Mouse (Mus musculus) ES-E14 (cell line): Measurements from ENCODE around the gene Zfpm1. TPM values are rescaled to one million over a fixed set of nuclear protein-coding genes. Genes with fewer than 3 reads are reported as not detected.
A peak's percentile ranks its signal among the peaks of the same experiment; 100 is the strongest.

Experiments used
- DNase-seq: peaks from one replicate; pipeline ENCODE4 v3.0.0-alpha.2; 2013; ENCODE audit warnings: low read depth, low spot score
- H3K27ac ChIP-seq: 2 replicates; pipeline ENCODE4 v1.5.1; 2012; ENCODE audit warnings: low read depth, mild to moderate bottlenecking, low read length, moderate library complexity, mixed read lengths; ENCODE audit not compliant: poor library complexity, insufficient read depth, severe bottlenecking
- H3K36me3 ChIP-seq: 2 replicates; pipeline ENCODE4 v1.6.1; 2012; ENCODE audit warnings: mild to moderate bottlenecking, low read length, moderate library complexity, mixed read lengths; ENCODE audit not compliant: control insufficient read depth, poor library complexity, insufficient read depth, severe bottlenecking
- H3K4me1 ChIP-seq, 2 experiments: fragments of 150-350 bp in 1 of 2; sonication (generic) in 1 of 2; 2 replicates each; pipeline ENCODE4 v1.6.1; 2012; ENCODE audit warnings: low read length in 2 of 2, mild to moderate bottlenecking in 1 of 2, mixed read lengths in 1 of 2; ENCODE audit not compliant: control insufficient read depth in 2 of 2, insufficient read depth in 2 of 2, poor library complexity in 1 of 2
- H3K4me3 ChIP-seq, 2 experiments: fragments of 150-350 bp in 1 of 2; sonication (generic) in 1 of 2; 2 replicates each; pipeline ENCODE4 v1.5.1; 2012; ENCODE audit warnings: low read length in 2 of 2, low read depth in 1 of 2, mild to moderate bottlenecking in 1 of 2, mixed read lengths in 1 of 2; ENCODE audit not compliant: insufficient read depth in 1 of 2, poor library complexity in 1 of 2, severe bottlenecking in 1 of 2
- H3K9ac ChIP-seq: 2 replicates; pipeline ENCODE4 v1.6.1; 2012; ENCODE audit warnings: low read depth, mild to moderate bottlenecking, low read length, mixed read lengths; ENCODE audit not compliant: poor library complexity, insufficient read depth, severe bottlenecking
- H3K9me3 ChIP-seq: fragments of 150-350 bp; sonication (generic); 2 replicates; pipeline ENCODE4 v1.6.1; 2012; ENCODE audit warnings: low read depth, mild to moderate bottlenecking, low read length; ENCODE audit not compliant: control insufficient read depth, insufficient read depth
- CHD2 ChIP-seq: IDR thresholded peaks from 2 replicates; pipeline ENCODE4 v1.6.1; 2014; ENCODE audit warnings: mild to moderate bottlenecking, low read depth, low read length, inconsistent platforms
- HCFC1 ChIP-seq: IDR thresholded peaks from 2 replicates; pipeline ENCODE4 v1.6.1; 2012; ENCODE audit warnings: low read length, inconsistent platforms, borderline replicate concordance; ENCODE audit not compliant: insufficient read depth
- MAFK ChIP-seq: IDR thresholded peaks from 2 replicates; pipeline ENCODE4 v1.6.1; 2014; ENCODE audit warnings: mild to moderate bottlenecking, low read depth, low read length, inconsistent platforms; ENCODE audit not compliant: insufficient read depth
- ZC3H11A ChIP-seq: IDR thresholded peaks from 2 replicates; pipeline ENCODE4 v1.6.1; 2012; ENCODE audit warnings: low read depth, mild to moderate bottlenecking, inconsistent platforms, low read length, borderline replicate concordance
- ZNF384 ChIP-seq: IDR thresholded peaks from 2 replicates; pipeline ENCODE4 v1.6.1; 2012; ENCODE audit warnings: low read depth, low read length, inconsistent platforms
- in situ Hi-C, 2 experiments: fragments of 600-800 bp; cut with MboI; formaldehyde crosslinking; loops; one replicate each; pipeline ENCODE4 v1.15.1; 2025; ENCODE audit warnings: low sequenced_read_pairs in 2 of 2, inconsistent platforms in 1 of 2; ENCODE audit not compliant: unreplicated experiment in 2 of 2
- total RNA-seq: library from RNA; depleted of rRNA; stranded (reverse); fragments of 300-350 nt; gene quantifications from 2 replicates; pipeline ENCODE4 v1.2.3, GENCODE M21; 2012

Gene Zfpm1
- total RNA-seq, 1 experiment, result 8.5 TPM

GRCm38 (mm10) chr8:122291075-122291474, 9.1 kb downstream of the Zfpm1 start:
- no peaks in the 10 kb centered on the region for H3K36me3 ChIP-seq
- H3K4me1 ChIP-seq, result peaks cover 0 to 6% of the 10 kb centered on the region in 2 experiments; a peak in 1 of 4 replicates
- no peak for DNase-seq
- in situ Hi-C loops, result no loop called here
- H3K4me3 ChIP-seq, result no peak overlapping the region
- TF ChIP-seq CHD2 (no peak), ZNF384 (no peak), MAFK (no peak), ZC3H11A (no peak), HCFC1 (no peak)
- H3K9ac ChIP-seq, result no peak overlapping the region
- no peaks in the 10 kb centered on the region for H3K9me3 ChIP-seq
- no peak overlapping the region for H3K27ac ChIP-seq

GRCm38 (mm10) chr8:122291549-122291948, 9.6 kb downstream of the Zfpm1 start:
- Histone ChIP-seq H3K4me3 (no peak overlapping the region), H3K27ac (no peak overlapping the region), H3K36me3 (no peaks in the 10 kb centered on the region), H3K4me1 (peaks cover 0 to 11% of the 10 kb centered on the region in 2 experiments; a peak in 1 of 4 replicates), H3K9me3 (no peaks in the 10 kb centered on the region), H3K9ac (no peak overlapping the region)
- in situ Hi-C loops, result no loop called here
- DNase-seq, result no peak
- TF ChIP-seq HCFC1 (no peak), MAFK (no peak), ZC3H11A (no peak), ZNF384 (no peak), CHD2 (no peak)

GRCm38 (mm10) chr8:122293484-122293883, 11.5 kb downstream of the Zfpm1 start:
- no peak overlapping the region for H3K4me3 ChIP-seq
- in situ Hi-C loops, result no loop called here
- no peak for DNase-seq
- H3K4me1 ChIP-seq, result peaks cover 0 to 11% of the 10 kb centered on the region in 2 experiments; a peak in 1 of 4 replicates
- no peaks in the 10 kb centered on the region for H3K9me3 ChIP-seq
- TF ChIP-seq ZNF384 (no peak), MAFK (no peak), CHD2 (no peak), HCFC1 (no peak), ZC3H11A (no peak)
- H3K27ac ChIP-seq, result no peak overlapping the region
- no peak overlapping the region for H3K9ac ChIP-seq
- H3K36me3 ChIP-seq, result no peaks in the 10 kb centered on the region

GRCm38 (mm10) chr8:122294273-122294683, 12.3 kb downstream of the Zfpm1 start:
- H3K9me3 ChIP-seq, result no peaks in the 10 kb centered on the region
- no peak overlapping the region for H3K27ac ChIP-seq
- peak; percentile 57 for DNase-seq
- TF ChIP-seq CHD2 (no peak), HCFC1 (no peak), ZC3H11A (no peak), MAFK (no peak), ZNF384 (no peak)
- no peak overlapping the region; the same call in 1 of the 2 replicates for H3K9ac ChIP-seq
- in situ Hi-C loops, result no loop called here
- no peaks in the 10 kb centered on the region for H3K36me3 ChIP-seq
- H3K4me1 ChIP-seq, result peaks cover 0 to 11% of the 10 kb centered on the region in 2 experiments; a peak in 1 of 4 replicates
- H3K4me3 ChIP-seq, result 0 out of 4 replicates have a peak overlapping the region, but pooled peaks of 1 of the 2 experiments have one; percentile 42

GRCm38 (mm10) chr8:122295389-122295788, 13.4 kb downstream of the Zfpm1 start:
- in situ Hi-C loops, result no loop called here
- Histone ChIP-seq H3K36me3 (no peaks in the 10 kb centered on the region), H3K9me3 (no peaks in the 10 kb centered on the region), H3K4me3 (no peak overlapping the region), H3K9ac (no peak overlapping the region), H3K4me1 (peaks cover 0 to 11% of the 10 kb centered on the region in 2 experiments; a peak in 1 of 4 replicates), H3K27ac (no peak overlapping the region)
- DNase-seq, result no peak
- TF ChIP-seq CHD2 (no peak), ZC3H11A (no peak), ZNF384 (no peak), MAFK (no peak), HCFC1 (no peak)
